Mouse (Mus musculus) heart, embryonic 12.5 days (tissue): ENCODE results near the gene Gramd1c. TPM values are rescaled to one million over a fixed set of nuclear protein-coding genes. Genes with fewer than 3 reads are reported as not detected.

ENCODE experiments used
- ATAC-seq: fragments of 200-750 bp; cut with Nextera tagmentation; 2 replicates; pipeline ENCODE4 v1.8.0; 2017; ENCODE audit warnings: moderate TSS enrichment, moderate library complexity; ENCODE audit not compliant: insufficient number of reproducible peaks, low FRiP score
- H3K27ac ChIP-seq: fragments of 300-500 bp; sonication (generic); 2 replicates; pipeline ENCODE4 v1.5.1; 2016; ENCODE audit warnings: mild to moderate bottlenecking, moderate library complexity; ENCODE audit not compliant: poor library complexity, severe bottlenecking
- H3K27me3 ChIP-seq: fragments of 300-500 bp; sonication (generic); replicated peaks from 2 replicates; pipeline ENCODE4 v1.6.1; 2016; ENCODE audit warnings: mild to moderate bottlenecking, moderate library complexity
- H3K36me3 ChIP-seq: fragments of 300-500 bp; sonication (generic); 2 replicates; pipeline ENCODE4 v1.6.1; 2016; ENCODE audit warnings: mild to moderate bottlenecking, moderate library complexity
- H3K4me1 ChIP-seq: fragments of 300-500 bp; sonication (generic); replicated peaks from 2 replicates; pipeline ENCODE4 v1.6.1; 2016; ENCODE audit warnings: mild to moderate bottlenecking
- H3K4me2 ChIP-seq: fragments of 300-500 bp; sonication (generic); 2 replicates; pipeline ENCODE4 v1.6.1; 2016; ENCODE audit warnings: mild to moderate bottlenecking, moderate library complexity
- H3K4me3 ChIP-seq: fragments of 300-500 bp; sonication (generic); 2 replicates; pipeline ENCODE4 v1.5.1; 2016; ENCODE audit warnings: mild to moderate bottlenecking
- H3K9ac ChIP-seq: fragments of 300-500 bp; sonication (generic); 2 replicates; pipeline ENCODE4 v1.6.1; 2016; ENCODE audit warnings: mild to moderate bottlenecking, moderate library complexity
- H3K9me3 ChIP-seq: fragments of 300-500 bp; sonication (generic); replicated peaks from 2 replicates; pipeline ENCODE4 v1.6.1; 2016; ENCODE audit warnings: mild to moderate bottlenecking, moderate library complexity
- WGBS: fragments of 180-500 bp; shearing (Covaris S2); methylation state at CpG from one replicate; pipeline ENCODE4 v1.1.7; 2016; 5-methylcytosine and 5-hydroxymethylcytosine counted together
- polyA plus RNA-seq: library from polyadenylated mRNA; unstranded; fragments of >200 nt; fragmentation: Nextera tagmentation; extraction: Ambion mirVana; gene quantifications from 2 replicates; pipeline ENCODE4 v1.2.1, GENCODE M21; 2016

Gene Gramd1c
- polyA plus RNA-seq, 1 experiment from 2014 or later, result 7.6 TPM

- H3K9me3 ChIP-seq, result no peaks in the 10 kb centered on the region
- H3K36me3 ChIP-seq, result no peaks in the 10 kb centered on the region
- peak overlapping the region; percentile 50 for H3K4me2 ChIP-seq
- peaks cover 18% of the 10 kb centered on the region for H3K4me1 ChIP-seq
- WGBS, result 2% methylated on average over 7 of the region's 7 CpGs
- H3K4me3 ChIP-seq, result no peak overlapping the region
- H3K9ac ChIP-seq, result no peak overlapping the region
- peak; percentile 78 for ATAC-seq
- peak overlapping the region; percentile 30 for H3K27ac ChIP-seq
- H3K27me3 ChIP-seq, result no peaks in the 10 kb centered on the region
These were observed 44.8 kb downstream of the Gramd1c start for GRCm38 (mm10) chr16:44018372-44018771.

- Histone ChIP-seq H3K36me3 (no peaks in the 10 kb centered on the region; the same call in 1 of the 2 replicates), H3K9me3 (0 out of 2 replicates have a peak, but pooled peaks cover 4% of the 10 kb centered on the region), H3K4me2 (no peak overlapping the region), H3K9ac (no peak overlapping the region), H3K4me3 (no peak overlapping the region), H3K27ac (no peak overlapping the region), H3K4me1 (peaks cover 18% of the 10 kb centered on the region), H3K27me3 (no peaks in the 10 kb centered on the region)
- WGBS, result 73% methylated on average over 4 of the region's 4 CpGs
- no peak for ATAC-seq
These were observed 45.4 kb downstream of the Gramd1c start for GRCm38 (mm10) chr16:44017707-44018106.

DNA sequence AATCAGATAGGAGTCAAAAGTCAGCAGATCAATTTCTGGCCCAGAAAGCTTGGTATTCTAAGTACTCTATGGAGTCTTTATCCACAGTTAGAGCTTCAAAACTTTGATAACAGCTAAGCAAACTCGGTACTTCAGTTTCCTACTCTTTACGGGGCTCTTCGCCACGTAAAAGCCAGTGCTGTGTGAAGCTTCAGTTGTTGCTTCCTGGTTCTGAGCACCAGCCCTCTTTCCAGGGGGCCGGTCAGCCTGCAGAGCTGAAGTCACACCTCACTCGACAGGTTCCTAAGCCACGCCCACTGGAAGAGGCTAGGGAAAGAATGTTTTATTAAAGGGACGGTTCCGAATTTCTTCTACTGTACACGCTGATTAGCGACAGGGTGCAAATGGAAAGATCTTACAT lies 47.0 kb downstream of the Gramd1c start:
- Histone ChIP-seq H3K9me3 (0 out of 2 replicates have a peak, but pooled peaks cover 4% of the 10 kb centered on the region), H3K4me1 (peaks cover 18% of the 10 kb centered on the region), H3K27me3 (no peaks in the 10 kb centered on the region), H3K4me2 (peak overlapping the region; percentile 69), H3K4me3 (peak overlapping the region; percentile 40), H3K27ac (no peak overlapping the region), H3K36me3 (peaks cover under 1% of the 10 kb centered on the region), H3K9ac (peak overlapping the region; percentile 47)
- ATAC-seq, result peak; percentile 68; the same call in 1 of the 2 replicates
- WGBS, result 4% methylated on average over 11 of the region's 11 CpGs

GRCm38 (mm10) chr16:44015416-44016158 lies 47.6 kb downstream of the Gramd1c start:
- 48% methylated on average over 16 of the region's 16 CpGs for WGBS
- no peak overlapping the region for H3K27ac ChIP-seq
- no peaks in the 10 kb centered on the region for H3K27me3 ChIP-seq
- H3K9ac ChIP-seq, result peak overlapping the region; percentile 47
- no peak for ATAC-seq
- peaks cover 3% of the 10 kb centered on the region for H3K36me3 ChIP-seq
- H3K4me3 ChIP-seq, result peak overlapping the region; percentile 40
- peak overlapping the region; percentile 69 for H3K4me2 ChIP-seq
- 0 out of 2 replicates have a peak, but pooled peaks cover 4% of the 10 kb centered on the region for H3K9me3 ChIP-seq
- peaks cover 18% of the 10 kb centered on the region for H3K4me1 ChIP-seq

DNA sequence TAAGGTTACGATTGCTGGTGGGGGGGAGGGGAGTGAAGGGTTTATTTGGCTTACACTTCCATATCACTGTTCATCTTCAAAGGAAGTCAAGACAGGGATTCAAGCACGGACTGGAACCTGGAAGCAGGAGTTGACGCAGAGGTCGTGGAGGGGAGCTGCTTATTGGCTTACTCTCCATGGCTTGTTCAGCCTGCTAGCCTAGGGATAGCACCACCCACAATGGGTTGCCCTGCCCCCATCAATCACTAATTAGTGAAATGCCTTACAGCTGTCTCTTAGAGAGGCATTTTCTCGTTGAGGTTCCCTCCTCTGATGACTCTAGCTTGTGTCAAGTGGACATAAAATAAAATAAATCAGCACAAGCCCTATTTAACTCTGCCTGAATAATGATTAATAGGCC lies 52.1 kb downstream of the Gramd1c start:
- Histone ChIP-seq H3K4me2 (no peak overlapping the region), H3K36me3 (peaks cover 12% of the 10 kb centered on the region), H3K9me3 (0 out of 2 replicates have a peak, but pooled peaks cover 4% of the 10 kb centered on the region), H3K9ac (no peak overlapping the region), H3K4me1 (no peaks in the 10 kb centered on the region), H3K27ac (no peak overlapping the region), H3K4me3 (no peak overlapping the region), H3K27me3 (no peaks in the 10 kb centered on the region)
- WGBS, result 69% methylated on average over 5 of the region's 5 CpGs
- no peak for ATAC-seq

DNA sequence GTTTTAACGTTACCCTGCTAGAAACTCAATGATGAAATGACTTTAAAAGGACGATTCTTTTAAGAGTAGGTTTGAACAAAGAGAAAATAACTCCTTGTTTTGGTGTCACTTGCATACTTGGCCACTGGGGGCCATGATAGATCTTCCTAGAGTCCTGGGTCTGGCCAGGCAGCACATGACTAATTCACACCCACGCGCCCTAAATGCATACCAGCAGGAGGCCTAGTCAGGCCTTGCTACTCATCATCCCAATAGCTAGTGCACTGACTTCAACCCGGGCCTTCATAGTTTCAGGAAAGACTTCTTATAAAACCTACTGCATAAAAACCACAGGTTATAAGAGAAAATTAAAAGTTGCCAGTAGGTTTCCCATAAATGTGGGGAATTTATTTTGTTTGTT lies 61.1 kb downstream of the Gramd1c start:
- Histone ChIP-seq H3K36me3 (peaks cover 11% of the 10 kb centered on the region), H3K9me3 (no peaks in the 10 kb centered on the region), H3K4me3 (no peak overlapping the region), H3K9ac (no peak overlapping the region), H3K4me2 (no peak overlapping the region), H3K4me1 (no peaks in the 10 kb centered on the region), H3K27ac (no peak overlapping the region), H3K27me3 (no peaks in the 10 kb centered on the region)
- WGBS, result 48% methylated on average over 5 of the region's 5 CpGs
- no peak for ATAC-seq

- H3K27ac ChIP-seq, result no peak overlapping the region
- no peak overlapping the region for H3K9ac ChIP-seq
- 85% methylated on average over 5 of the region's 5 CpGs for WGBS
- H3K4me3 ChIP-seq, result no peak overlapping the region
- no peaks in the 10 kb centered on the region for H3K27me3 ChIP-seq
- no peaks in the 10 kb centered on the region for H3K9me3 ChIP-seq
- H3K36me3 ChIP-seq, result peaks cover 5% of the 10 kb centered on the region; the same call in 1 of the 2 replicates
- no peak overlapping the region for H3K4me2 ChIP-seq
- no peak for ATAC-seq
- no peaks in the 10 kb centered on the region for H3K4me1 ChIP-seq
These were observed 63.6 kb downstream of the Gramd1c start for GRCm38 (mm10) chr16:43999541-43999940.

GRCm38 (mm10) chr16:43999111-43999510 lies 64.0 kb downstream of the Gramd1c start:
- H3K9ac ChIP-seq, result no peak overlapping the region
- WGBS, result 79% methylated on average over 8 of the region's 8 CpGs
- H3K4me3 ChIP-seq, result no peak overlapping the region
- H3K4me1 ChIP-seq, result no peaks in the 10 kb centered on the region
- H3K36me3 ChIP-seq, result 0 out of 2 replicates have a peak, but pooled peaks cover 3% of the 10 kb centered on the region
- no peak overlapping the region for H3K4me2 ChIP-seq
- no peak overlapping the region for H3K27ac ChIP-seq
- no peaks in the 10 kb centered on the region for H3K9me3 ChIP-seq
- no peaks in the 10 kb centered on the region for H3K27me3 ChIP-seq
- ATAC-seq, result no peak

- Histone ChIP-seq H3K9ac (no peak overlapping the region), H3K4me3 (no peak overlapping the region), H3K4me1 (no peaks in the 10 kb centered on the region), H3K9me3 (no peaks in the 10 kb centered on the region), H3K36me3 (no peaks in the 10 kb centered on the region), H3K27ac (no peak overlapping the region), H3K27me3 (no peaks in the 10 kb centered on the region), H3K4me2 (no peak overlapping the region)
- ATAC-seq, result no peak
- WGBS, result 78% methylated on average over 3 of the region's 3 CpGs
These were observed 68.5 kb downstream of the Gramd1c start for GRCm38 (mm10) chr16:43994623-43995022.

GRCm38 (mm10) chr16:43986299-43986698 lies 76.8 kb downstream of the Gramd1c start:
- WGBS, result 81% methylated on average over 4 of the region's 4 CpGs
- H3K4me2 ChIP-seq, result no peak overlapping the region
- no peak overlapping the region for H3K9ac ChIP-seq
- no peaks in the 10 kb centered on the region for H3K27me3 ChIP-seq
- H3K27ac ChIP-seq, result no peak overlapping the region
- H3K4me3 ChIP-seq, result no peak overlapping the region
- H3K9me3 ChIP-seq, result no peaks in the 10 kb centered on the region
- peaks cover 4% of the 10 kb centered on the region; the same call in 1 of the 2 replicates for H3K36me3 ChIP-seq
- H3K4me1 ChIP-seq, result no peaks in the 10 kb centered on the region
- ATAC-seq, result no peak

DNA sequence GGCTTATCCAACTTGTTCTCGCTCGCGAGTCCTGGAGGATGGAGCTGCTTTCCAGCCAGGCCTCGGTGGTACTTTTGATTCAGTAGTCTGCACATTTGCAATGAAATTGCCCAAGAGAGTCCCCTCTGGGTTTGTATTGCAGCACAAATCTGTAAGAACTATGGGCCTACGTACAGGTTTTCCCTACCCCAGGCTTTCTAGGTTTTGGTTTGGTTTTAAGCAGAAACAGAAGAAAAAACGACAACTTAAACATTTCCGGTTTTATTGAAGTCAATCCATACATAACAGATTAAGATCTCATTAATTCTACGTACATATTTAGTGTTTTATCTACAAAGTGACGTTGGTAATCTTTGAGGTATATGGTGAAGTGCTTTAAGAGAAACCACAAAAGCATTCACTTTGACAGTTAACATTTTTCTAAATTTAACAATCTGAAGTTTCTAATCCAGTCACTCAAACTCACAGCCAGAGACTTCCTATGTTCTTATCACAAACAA lies 83.0 kb downstream of the Gramd1c start:
- Histone ChIP-seq H3K4me2 (peak overlapping the region; percentile 100), H3K4me3 (peak overlapping the region; percentile 69), H3K27me3 (peaks cover 15% of the 10 kb centered on the region), H3K4me1 (peaks cover 9% of the 10 kb centered on the region), H3K27ac (no peak overlapping the region), H3K9ac (peak overlapping the region; percentile 67), H3K9me3 (no peaks in the 10 kb centered on the region), H3K36me3 (no peaks in the 10 kb centered on the region)
- WGBS, result 21% methylated on average over 9 of the region's 9 CpGs
- no peak for ATAC-seq
